Mouse (Mus musculus) MEL (cell line): Measurements from ENCODE around the gene Hnrnpll. TPM values are rescaled to one million over a fixed set of nuclear protein-coding genes. Genes with fewer than 3 reads are reported as not detected.

Source experiments
- DNase-seq: peaks from one replicate; pipeline ENCODE4 v3.0.0; 2011; ENCODE audit warnings: low read depth, low spot score
- H3K27ac ChIP-seq: 2 replicates; pipeline ENCODE4 v1.5.1; 2012; ENCODE audit warnings: low read depth, mild to moderate bottlenecking, control low read depth, low read length, moderate library complexity; ENCODE audit not compliant: control insufficient read depth
- H3K27me3 ChIP-seq, 2 experiments: fragments of 150-350 bp in 1 of 2; sonication (generic) in 1 of 2; 2 replicates each; pipeline ENCODE4 v1.6.1; 2012; ENCODE audit warnings: low read length in 2 of 2, mild to moderate bottlenecking in 2 of 2, improper control_type of control experiment in 1 of 2, moderate library complexity in 1 of 2; ENCODE audit not compliant: insufficient read depth in 2 of 2, control insufficient read depth in 1 of 2
- H3K36me3 ChIP-seq, 2 experiments: 2 replicates each; pipeline ENCODE4 v1.6.1; 2012 to 2014; ENCODE audit warnings: low read length in 2 of 2, improper control_type of control experiment in 1 of 2, inconsistent platforms in 1 of 2, mild to moderate bottlenecking in 1 of 2; ENCODE audit not compliant: insufficient read depth in 2 of 2, control insufficient read depth in 1 of 2
- H3K4me1 ChIP-seq, 2 experiments: fragments of 150-350 bp in 1 of 2; sonication (generic) in 1 of 2; 2 replicates each; pipeline ENCODE4 v1.6.1; 2012; ENCODE audit warnings: low read length in 2 of 2, improper control_type of control experiment in 1 of 2, mild to moderate bottlenecking in 1 of 2; ENCODE audit not compliant: insufficient read depth in 2 of 2, control insufficient read depth in 1 of 2
- H3K4me3 ChIP-seq, 2 experiments: fragments of 150-350 bp in 1 of 2; sonication (generic) in 1 of 2; 2 replicates each; pipeline ENCODE4 v1.5.1; 2012; ENCODE audit warnings: low read depth in 2 of 2, low read length in 2 of 2, mild to moderate bottlenecking in 2 of 2, moderate library complexity in 2 of 2, control low read depth in 1 of 2, improper control_type of control experiment in 1 of 2; ENCODE audit not compliant: control insufficient read depth in 1 of 2, insufficient read depth in 1 of 2
- H3K79me2 ChIP-seq: 2 replicates; pipeline ENCODE4 v1.6.1; 2012; ENCODE audit warnings: mild to moderate bottlenecking, low read length, moderate library complexity; ENCODE audit not compliant: control insufficient read depth, poor library complexity, insufficient read depth
- H3K9ac ChIP-seq: 2 replicates; pipeline ENCODE4 v1.6.1; 2012; ENCODE audit warnings: low read depth, mild to moderate bottlenecking, control low read depth, low read length, moderate library complexity; ENCODE audit not compliant: control insufficient read depth, poor library complexity, severe bottlenecking
- H3K9me3 ChIP-seq: fragments of 150-350 bp; sonication (generic); replicated peaks from 2 replicates; pipeline ENCODE4 v1.6.1; 2012; ENCODE audit warnings: mild to moderate bottlenecking, low read length, improper control_type of control experiment, moderate library complexity; ENCODE audit not compliant: insufficient read depth
- BHLHE40 ChIP-seq: IDR thresholded peaks from 2 replicates; pipeline ENCODE4 v1.6.1; 2012; ENCODE audit warnings: low read depth, mild to moderate bottlenecking, inconsistent platforms, low read length, improper control_type of control experiment, borderline replicate concordance
- CHD1 ChIP-seq: IDR thresholded peaks from 2 replicates; pipeline ENCODE4 v1.6.1; 2012; ENCODE audit warnings: low read depth, mild to moderate bottlenecking, inconsistent platforms, low read length, improper control_type of control experiment
- ELF1 ChIP-seq: IDR thresholded peaks from 2 replicates; pipeline ENCODE4 v1.6.1; 2014; ENCODE audit warnings: low read depth, mild to moderate bottlenecking, inconsistent platforms, low read length, improper control_type of control experiment, moderate library complexity
- EP300 ChIP-seq, 2 experiments: IDR thresholded peaks; 2 replicates each; pipeline ENCODE4 v1.6.1; 2011; ENCODE audit warnings: improper control_type of control experiment in 2 of 2, low read length in 2 of 2, low read depth in 1 of 2, mild to moderate bottlenecking in 1 of 2
- ETS1 ChIP-seq: IDR thresholded peaks from 2 replicates; pipeline ENCODE4 v1.6.1; 2012; ENCODE audit warnings: low read depth, mild to moderate bottlenecking, inconsistent platforms, low read length, improper control_type of control experiment, moderate library complexity
- GABPA ChIP-seq: IDR thresholded peaks from 2 replicates; pipeline ENCODE4 v1.6.1; 2012; ENCODE audit warnings: low read depth, mild to moderate bottlenecking, inconsistent platforms, low read length, improper control_type of control experiment, moderate library complexity
- GATA1 ChIP-seq: IDR thresholded peaks from 2 replicates; pipeline ENCODE4 v1.6.1; 2011; ENCODE audit warnings: low read depth, low read length, improper control_type of control experiment
- JUND ChIP-seq: IDR thresholded peaks from 2 replicates; pipeline ENCODE4 v1.6.1; 2011; ENCODE audit warnings: low read depth, mild to moderate bottlenecking, improper control_type of control experiment, low read length
- KAT2A ChIP-seq: conservative IDR thresholded peaks from 2 replicates; pipeline ENCODE4 v1.6.1; 2012; ENCODE audit warnings: low read depth, low read length, improper control_type of control experiment, inconsistent platforms
- MAFK ChIP-seq: IDR thresholded peaks from 2 replicates; pipeline ENCODE4 v1.6.1; 2011; ENCODE audit warnings: low read depth, mild to moderate bottlenecking, low read length, improper control_type of control experiment, borderline replicate concordance
- MAX ChIP-seq: IDR thresholded peaks from 2 replicates; pipeline ENCODE4 v1.6.1; 2011; ENCODE audit warnings: low read length, improper control_type of control experiment
- MAZ ChIP-seq: IDR thresholded peaks from 2 replicates; pipeline ENCODE4 v1.6.1; 2012; ENCODE audit warnings: low read depth, mild to moderate bottlenecking, inconsistent platforms, low read length, improper control_type of control experiment
- MEF2A ChIP-seq: IDR thresholded peaks from 2 replicates; pipeline ENCODE4 v1.6.1; 2014; ENCODE audit warnings: low read depth, mild to moderate bottlenecking, inconsistent platforms, low read length, improper control_type of control experiment; ENCODE audit not compliant: poor library complexity, insufficient replicate concordance, severe bottlenecking; ENCODE audit errors: extremely low read depth
- MXI1 ChIP-seq: IDR thresholded peaks from 2 replicates; pipeline ENCODE4 v1.6.1; 2011; ENCODE audit warnings: mild to moderate bottlenecking, low read depth, low read length, improper control_type of control experiment
- MYB ChIP-seq: IDR thresholded peaks from 2 replicates; pipeline ENCODE4 v1.6.1; 2011; ENCODE audit warnings: mild to moderate bottlenecking, low read depth, low read length, improper control_type of control experiment
- MYC ChIP-seq: IDR thresholded peaks from 2 replicates; pipeline ENCODE4 v1.6.1; 2011; ENCODE audit warnings: low read depth, mild to moderate bottlenecking, low read length, improper control_type of control experiment, moderate library complexity
- NELFE ChIP-seq: IDR thresholded peaks from 2 replicates; pipeline ENCODE4 v1.6.1; 2011; ENCODE audit warnings: low read depth, low read length, improper control_type of control experiment
- POLR2A ChIP-seq, 2 experiments: IDR thresholded peaks; 2 replicates each; pipeline ENCODE4 v1.6.1; 2011 to 2012; ENCODE audit warnings: low read length in 2 of 2, mild to moderate bottlenecking in 2 of 2, control low read depth in 1 of 2, improper control_type of control experiment in 1 of 2, low read depth in 1 of 2, moderate library complexity in 1 of 2; ENCODE audit not compliant: control insufficient read depth in 1 of 2, insufficient read depth in 1 of 2, poor library complexity in 1 of 2
- POLR2AphosphoS2 ChIP-seq: IDR thresholded peaks from 2 replicates; pipeline ENCODE4 v1.6.1; 2011; ENCODE audit warnings: low read length, improper control_type of control experiment
- RAD21 ChIP-seq: IDR thresholded peaks from 2 replicates; pipeline ENCODE4 v1.6.1; 2011; ENCODE audit warnings: mild to moderate bottlenecking, low read depth, low read length, improper control_type of control experiment
- RCOR1 ChIP-seq: IDR thresholded peaks from 2 replicates; pipeline ENCODE4 v1.6.1; 2012; ENCODE audit warnings: low read depth, mild to moderate bottlenecking, inconsistent platforms, low read length, improper control_type of control experiment
- SIN3A ChIP-seq: IDR thresholded peaks from 2 replicates; pipeline ENCODE4 v1.6.1; 2012; ENCODE audit warnings: low read length, improper control_type of control experiment, inconsistent platforms
- SMC3 ChIP-seq: IDR thresholded peaks from 2 replicates; pipeline ENCODE4 v1.6.1; 2011; ENCODE audit warnings: low read depth, low read length, improper control_type of control experiment
- TAL1 ChIP-seq: IDR thresholded peaks from 2 replicates; pipeline ENCODE4 v1.6.1; 2012; ENCODE audit warnings: mild to moderate bottlenecking, inconsistent platforms, low read length, moderate library complexity, mixed read lengths
- TBP ChIP-seq: IDR thresholded peaks from 2 replicates; pipeline ENCODE4 v1.8.0; 2011; ENCODE audit warnings: low read depth, low read length, improper control_type of control experiment
- TCF12 ChIP-seq: IDR thresholded peaks from 2 replicates; pipeline ENCODE4 v1.6.1; 2014; ENCODE audit warnings: low read depth, mild to moderate bottlenecking, inconsistent platforms, low read length, improper control_type of control experiment, moderate library complexity
- UBTF ChIP-seq: IDR thresholded peaks from 2 replicates; pipeline ENCODE4 v1.6.1; 2012; ENCODE audit warnings: low read depth, mild to moderate bottlenecking, inconsistent platforms, low read length, improper control_type of control experiment, moderate library complexity, borderline replicate concordance; ENCODE audit not compliant: insufficient read depth
- USF1 ChIP-seq: IDR thresholded peaks from 2 replicates; pipeline ENCODE4 v1.6.1; 2014; ENCODE audit warnings: low read depth, mild to moderate bottlenecking, inconsistent platforms, low read length, improper control_type of control experiment, moderate library complexity
- ZC3H11A ChIP-seq: IDR thresholded peaks from 2 replicates; pipeline ENCODE4 v1.6.1; 2012; ENCODE audit warnings: low read depth, mild to moderate bottlenecking, inconsistent platforms, low read length, improper control_type of control experiment
- ZKSCAN1 ChIP-seq: IDR thresholded peaks from 2 replicates; pipeline ENCODE4 v1.6.1; 2012; ENCODE audit warnings: low read depth, mild to moderate bottlenecking, inconsistent platforms, low read length, improper control_type of control experiment, moderate library complexity
- ZMIZ1 ChIP-seq: IDR thresholded peaks from 2 replicates; pipeline ENCODE4 v1.6.1; 2012; ENCODE audit warnings: low read depth, mild to moderate bottlenecking, inconsistent platforms, low read length, improper control_type of control experiment, moderate library complexity
- ZNF384 ChIP-seq: IDR thresholded peaks from 2 replicates; pipeline ENCODE4 v1.6.1; 2012; ENCODE audit warnings: low read depth, mild to moderate bottlenecking, inconsistent platforms, low read length, improper control_type of control experiment
- polyA plus RNA-seq, 2 experiments: library from polyadenylated mRNA; stranded (reverse) in 1 of 2; unstranded in 1 of 2; fragments of >175 nt in 1 of 2; fragments of >200 nt in 1 of 2; gene quantifications; 2 replicates each; pipeline versions ENCODE4 v1.2.1 to v1.2.4; 2012; ENCODE audit warnings: low replicate concordance in 2 of 2, low read depth in 1 of 2; ENCODE audit not compliant: insufficient read length in 2 of 2, insufficient read depth in 1 of 2, missing spikeins in 1 of 2
- total RNA-seq: library from RNA; depleted of rRNA; stranded (reverse); fragments of 300-350 nt; gene quantifications from 2 replicates; pipeline ENCODE4 v1.2.3, GENCODE M21; 2012

The Hnrnpll gene
- total and polyA plus RNA-seq, 3 experiments = 48.7 to 142 (median 77.7) TPM

DNA sequence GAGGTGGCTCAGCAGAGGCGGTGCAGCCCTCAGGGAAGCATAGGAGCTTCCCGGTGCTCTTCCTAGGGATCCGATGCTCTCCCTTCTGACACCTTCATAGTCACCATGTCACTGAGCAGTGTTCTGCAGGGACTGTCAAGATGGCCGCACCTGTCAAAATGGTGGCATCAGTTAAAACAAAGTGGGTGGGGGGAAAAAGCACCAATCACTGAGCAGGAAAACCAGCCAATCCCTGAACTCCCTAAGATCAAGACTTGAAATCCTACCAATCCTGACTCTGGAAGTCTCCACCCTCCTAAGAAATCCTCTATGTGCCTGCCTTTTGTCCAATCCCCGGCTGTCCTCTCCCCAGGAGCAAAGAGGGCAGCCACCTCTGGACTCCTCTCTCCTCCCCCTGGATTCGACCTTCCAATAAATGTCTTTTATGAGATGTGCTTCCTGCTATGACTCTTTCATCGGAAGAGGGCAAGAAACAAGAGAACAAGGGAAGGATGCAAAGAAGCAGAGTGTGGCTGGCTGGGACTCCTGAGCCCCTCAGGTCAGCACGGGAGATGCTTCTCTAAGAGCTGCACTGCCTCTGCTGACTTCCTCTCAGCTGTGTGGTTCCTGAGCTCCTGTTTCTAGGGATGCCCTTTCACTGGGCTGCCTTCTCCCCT, 1.8 kb upstream of the Hnrnpll start (continued):
- no peak for TF ChIP-seq ZKSCAN1
- TF ChIP-seq MYC = 0 out of 2 replicates have a peak, but pooled peaks have one; percentile 49
- TF ChIP-seq TAL1 = no peak

DNA sequence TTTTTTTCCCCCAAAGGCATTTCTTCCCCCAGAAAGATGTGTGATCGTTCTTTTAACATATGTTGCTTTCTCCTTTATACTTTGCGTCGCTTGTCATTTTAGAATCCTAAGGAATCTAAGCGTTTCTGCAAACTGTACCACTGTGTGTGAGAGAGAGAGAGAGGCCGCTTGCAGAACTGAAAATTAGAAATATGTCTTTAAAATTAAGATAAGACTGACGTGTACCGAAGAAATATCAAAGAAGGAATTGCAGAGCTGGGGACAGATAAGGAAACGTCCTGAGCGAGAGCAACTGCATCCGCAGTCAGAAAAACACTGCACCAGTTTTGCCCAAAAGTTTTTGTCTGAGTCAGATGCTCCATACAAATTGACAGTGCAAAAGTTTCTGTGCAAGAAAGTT, 1.3 kb upstream of the Hnrnpll start:
- Histone ChIP-seq H3K4me1 (peaks cover 8 to 11% of the 10 kb centered on the region in 2 experiments; a peak in 3 of 4 replicates), H3K36me3 (peaks cover 2 to 20% of the 10 kb centered on the region in 2 experiments; a peak in 3 of 4 replicates), H3K9ac (peak overlapping the region; percentile 79), H3K27me3 (no peaks in the 10 kb centered on the region)
- no peak for DNase-seq
- peak; percentile 80 for TF ChIP-seq ETS1
- TF ChIP-seq NELFE = peak; percentile 26; the same call in 1 of the 2 replicates
- TF ChIP-seq JUND = 0 out of 2 replicates have a peak, but pooled peaks have one; percentile 24
- TF ChIP-seq MXI1 = peak; percentile 86
- peak; percentile 55 for TF ChIP-seq RCOR1
- TF ChIP-seq MAX = peak; percentile 57; the same call in 1 of the 2 replicates
- TF ChIP-seq EP300 (IDR thresholded peaks at IDR 0.05; ENCODE audit: low read depth in 1 of 2, low read length in 2 of 2) = peak; percentile 75 to 83; a peak in 3 of 4 replicates
- peak; percentile 51; the same call in 1 of the 2 replicates for TF ChIP-seq ZNF384
- TF ChIP-seq SIN3A = peak; percentile 75
- TF ChIP-seq GABPA = no peak
- TF ChIP-seq ZC3H11A = peak; percentile 16; the same call in 1 of the 2 replicates
- peak; percentile 6; the same call in 1 of the 2 replicates for TF ChIP-seq POLR2AphosphoS2
- TF ChIP-seq MAZ = 0 out of 2 replicates have a peak, but pooled peaks have one; percentile 40
- no peak for TF ChIP-seq ELF1
- peak; percentile 43; the same call in 1 of the 2 replicates for TF ChIP-seq KAT2A
- no peak for TF ChIP-seq UBTF
- peak; percentile 12; the same call in 1 of the 2 replicates for TF ChIP-seq MEF2A
- no peak for TF ChIP-seq USF1
- TF ChIP-seq ZMIZ1 = no peak; the same call in 1 of the 2 replicates
- peak; percentile 69 for TF ChIP-seq TCF12
- peak; percentile 98 for TF ChIP-seq CHD1
- TF ChIP-seq RAD21 = no peak
- TF ChIP-seq BHLHE40 = peak; percentile 41; the same call in 1 of the 2 replicates
- 0 out of 2 replicates have a peak, but pooled peaks have one; percentile 19 for TF ChIP-seq MAFK
- no peak for TF ChIP-seq MYC
- no peak for TF ChIP-seq POLR2A (IDR thresholded peaks at IDR 0.05; ENCODE audit: control insufficient read depth in 1 of 2, insufficient read depth in 1 of 2, low read depth in 1 of 2, low read length in 2 of 2, poor library complexity in 1 of 2)
- TF ChIP-seq MYB = peak; percentile 61; the same call in 1 of the 2 replicates
- peak; percentile 91 for TF ChIP-seq GATA1
- TF ChIP-seq SMC3 = no peak
- no peak; the same call in 1 of the 2 replicates for TF ChIP-seq TBP
- TF ChIP-seq, all 39 proteins: peak for 20
- peaks cover 36% of the 10 kb centered on the region for H3K79me2 ChIP-seq
- peak overlapping the region; percentile 65 to 86 for H3K4me3 ChIP-seq
- H3K9me3 ChIP-seq = no peaks in the 10 kb centered on the region
- H3K27ac ChIP-seq = peak overlapping the region; percentile 97
